Mouse (Mus musculus) olfactory bulb, adult 2 months (tissue): ENCODE measurements at regions not wholly inside any gene's neighbourhood (a gene's known extent, or its start where the extent isn't known, plus 50 kb on each side); places are given as distances from the start of the nearest gene placed in this dataset.

Experiments
- CTCF ChIP-seq: fragments of 200-500 bp; IDR thresholded peaks from 2 replicates; pipeline ENCODE4 v1.5.1; 2012; ENCODE audit warnings: low read depth, mild to moderate bottlenecking, low read length, moderate library complexity; ENCODE audit not compliant: insufficient read depth
- POLR2A ChIP-seq: fragments of 200-500 bp; IDR thresholded peaks from 2 replicates; pipeline ENCODE4 v1.6.1; 2012; ENCODE audit warnings: mild to moderate bottlenecking, low read depth, low read length, moderate library complexity; ENCODE audit not compliant: insufficient read depth

GRCm38 (mm10) chr8:116430051-116430450 lies 74.7 kb upstream of the Dynlrb2 start:
- no peak for TF ChIP-seq CTCF
- TF ChIP-seq POLR2A, result no peak
